Mouse (Mus musculus) retina, postnatal 7 days (tissue): ENCODE results near the gene Abhd14a.
A peak's percentile ranks its signal among the peaks of the same experiment; 100 is the strongest.
"Not testable (repeated sequence)": the region's sequence is repeated elsewhere in the genome, so short reads cannot be mapped to it uniquely, and the experiment has no call there.

Experiments used
- DNase-seq: peaks from one replicate; pipeline ENCODE4 v3.0.0-alpha.2; 2012; ENCODE audit warnings: low read depth, low spot score

Gene Abhd14a

GRCm38 (mm10) chr9:106447348-106447747 lies at the start of gene Abhd14a, which contains the start of gene Abhd14b:
Gene Abhd14a, minus strand, starts transcription at chr9:106447678.
Gene Abhd14b, plus strand, starts transcription at chr9:106447459.
- peak; percentile 73 for DNase-seq

DNA sequence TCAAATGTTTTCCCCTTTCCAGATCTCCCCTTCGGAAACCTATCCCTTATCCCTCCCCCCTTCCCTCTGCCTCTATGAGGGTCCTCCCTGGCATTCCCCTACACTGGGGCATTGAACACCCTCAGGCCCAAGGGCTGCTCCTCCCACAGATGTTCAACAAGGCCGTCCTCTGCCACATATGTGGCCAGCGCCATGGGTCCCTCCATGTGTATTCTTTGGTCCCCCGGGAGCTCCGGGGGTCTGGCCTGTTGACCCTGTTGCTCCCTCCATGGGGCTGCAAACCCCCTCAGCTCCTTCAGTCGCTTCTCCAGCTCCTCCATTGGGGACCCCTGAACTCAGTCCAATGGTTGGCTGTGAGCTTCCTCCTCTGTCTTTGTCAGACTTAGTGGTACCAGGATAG lies 40.1 kb upstream of the Abhd14a start:
- not testable (repeated sequence) for DNase-seq

DNA sequence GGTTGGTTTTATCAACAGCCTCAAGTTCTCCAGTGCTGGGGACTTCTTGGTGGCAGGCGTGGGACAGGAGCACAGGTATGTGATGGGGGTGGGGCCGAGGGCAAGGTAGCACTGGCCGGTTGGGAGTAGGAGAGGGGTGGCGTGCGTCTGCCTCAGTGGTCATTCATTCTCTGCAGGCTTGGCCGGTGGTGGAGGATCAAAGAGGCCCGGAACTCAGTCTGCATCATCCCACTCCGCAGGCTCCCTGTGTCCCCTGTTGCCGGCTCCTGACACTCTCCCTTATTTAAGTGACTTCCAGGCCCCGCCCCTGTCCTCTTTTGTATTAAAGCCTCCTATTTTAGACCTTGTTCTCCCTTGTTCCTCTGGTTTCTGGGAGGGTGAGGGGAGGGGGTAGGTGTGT lies 37.6 kb upstream of the Abhd14a start:
- no peak for DNase-seq

DNA sequence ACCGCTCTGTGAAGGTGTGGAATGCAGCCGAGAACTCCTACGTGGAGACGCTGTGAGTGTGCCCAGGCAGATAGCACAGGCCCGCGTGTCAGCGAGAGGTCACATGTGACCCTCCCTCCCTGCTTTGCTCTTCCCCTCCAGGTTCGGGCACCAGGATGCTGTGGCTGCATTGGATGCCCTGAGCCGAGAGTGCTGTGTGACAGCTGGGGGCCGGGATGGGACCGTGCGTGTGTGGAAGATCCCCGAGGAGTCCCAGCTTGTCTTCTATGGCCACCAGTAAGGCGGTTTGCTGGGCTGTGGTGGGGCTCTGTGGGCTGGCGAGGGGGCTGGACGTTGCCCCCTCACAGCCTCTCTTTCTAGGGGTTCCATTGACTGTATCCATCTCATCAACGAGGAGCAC lies 36.1 kb upstream of the Abhd14a start:
- no peak for DNase-seq

DNA sequence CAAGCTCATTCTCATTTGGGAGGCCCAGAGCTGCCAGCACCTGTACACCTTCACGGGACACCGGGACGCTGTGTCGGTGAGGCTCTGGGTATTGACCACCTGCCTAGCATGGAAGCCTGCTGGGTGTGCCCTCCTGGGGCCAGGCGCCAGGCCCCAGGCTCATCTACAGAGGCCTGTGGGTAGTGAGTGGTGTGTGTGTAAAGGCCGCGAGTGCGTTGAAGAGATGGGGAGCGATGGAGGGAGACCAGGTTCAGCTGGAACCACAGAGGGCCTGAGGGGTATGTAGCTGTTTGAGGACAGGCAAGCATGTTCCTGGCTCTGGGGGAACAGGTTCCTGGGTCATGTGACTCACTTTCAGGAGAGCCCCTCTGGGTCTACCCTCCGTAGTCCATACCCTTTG lies 35.7 kb upstream of the Abhd14a start:
- no peak for DNase-seq

- no peak for DNase-seq
These were observed 35.2 kb upstream of the Abhd14a start for GRCm38 (mm10) chr9:106482578-106483115.

- no peak for DNase-seq
These were observed 34.2 kb upstream of the Abhd14a start for GRCm38 (mm10) chr9:106481676-106482075.

GRCm38 (mm10) chr9:106481075-106481474 lies 33.6 kb upstream of the Abhd14a start:
- DNase-seq = no peak

DNA sequence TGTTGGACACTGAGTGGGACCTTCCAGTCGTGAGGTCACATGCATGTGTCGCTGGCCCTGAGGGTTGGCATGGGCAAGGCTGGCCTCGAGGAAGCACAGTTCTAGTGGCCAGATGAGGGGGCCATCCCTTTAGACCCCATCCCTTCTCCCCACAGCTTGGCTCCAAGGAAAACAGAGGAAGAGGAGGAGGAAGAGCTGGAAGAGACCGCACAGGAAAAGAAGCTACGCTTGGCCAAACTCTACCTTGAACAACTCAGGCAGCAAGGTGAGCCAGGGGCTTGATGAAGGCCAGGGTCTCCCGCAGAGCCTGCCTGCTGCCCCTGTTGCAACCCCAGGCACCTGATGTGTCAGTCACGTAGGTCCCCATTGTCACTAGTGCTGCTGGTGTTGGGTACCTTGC lies 33.1 kb upstream of the Abhd14a start:
- DNase-seq = no peak

DNA sequence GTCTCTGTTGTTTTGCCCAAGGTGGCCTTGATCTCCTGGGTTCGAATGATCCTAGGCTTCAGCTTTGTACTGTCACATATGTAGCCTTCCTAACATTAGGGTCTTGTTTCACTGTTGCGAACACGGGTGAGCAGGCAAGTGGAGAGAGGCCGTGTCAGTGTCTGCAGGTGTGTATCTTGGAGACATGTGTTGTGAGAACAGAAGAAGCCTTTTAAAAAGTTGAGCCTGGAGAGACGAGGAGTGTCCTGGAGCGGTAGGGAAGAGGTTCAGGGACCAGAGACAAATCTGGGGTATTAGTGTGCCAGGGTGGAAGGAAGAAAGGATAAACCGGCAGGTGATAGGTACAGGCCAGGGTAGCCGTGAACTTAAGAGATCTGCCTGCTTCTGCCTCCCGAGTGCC lies 30.6 kb upstream of the Abhd14a start:
- no peak for DNase-seq

DNA sequence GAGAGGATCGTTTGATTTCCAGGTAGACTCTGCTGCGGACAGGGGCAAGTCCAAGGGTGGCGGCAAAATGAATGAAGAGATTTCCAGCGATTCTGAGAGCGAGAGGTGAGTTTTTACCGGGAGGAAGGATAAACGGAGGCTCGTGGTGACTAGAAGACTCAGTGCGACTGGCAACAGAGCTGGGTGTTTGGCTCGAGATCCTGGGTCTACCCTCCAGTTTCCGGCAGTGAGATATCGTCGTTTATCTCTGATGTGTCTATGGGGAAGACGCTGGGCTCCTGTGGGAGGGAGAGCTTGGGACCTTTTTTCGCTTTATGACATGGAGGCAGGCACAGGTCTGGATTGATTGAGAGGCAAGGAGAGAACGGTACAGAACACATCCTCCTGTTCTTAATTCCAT lies 30.2 kb upstream of the Abhd14a start:
- DNase-seq = no peak

GRCm38 (mm10) chr9:106476924-106477484 lies 29.5 kb upstream of the Abhd14a start, which contains the start of gene Parp3:
Gene Parp3, minus strand, starts transcription at chr9:106476949.
- DNase-seq = peak; percentile 99

DNA sequence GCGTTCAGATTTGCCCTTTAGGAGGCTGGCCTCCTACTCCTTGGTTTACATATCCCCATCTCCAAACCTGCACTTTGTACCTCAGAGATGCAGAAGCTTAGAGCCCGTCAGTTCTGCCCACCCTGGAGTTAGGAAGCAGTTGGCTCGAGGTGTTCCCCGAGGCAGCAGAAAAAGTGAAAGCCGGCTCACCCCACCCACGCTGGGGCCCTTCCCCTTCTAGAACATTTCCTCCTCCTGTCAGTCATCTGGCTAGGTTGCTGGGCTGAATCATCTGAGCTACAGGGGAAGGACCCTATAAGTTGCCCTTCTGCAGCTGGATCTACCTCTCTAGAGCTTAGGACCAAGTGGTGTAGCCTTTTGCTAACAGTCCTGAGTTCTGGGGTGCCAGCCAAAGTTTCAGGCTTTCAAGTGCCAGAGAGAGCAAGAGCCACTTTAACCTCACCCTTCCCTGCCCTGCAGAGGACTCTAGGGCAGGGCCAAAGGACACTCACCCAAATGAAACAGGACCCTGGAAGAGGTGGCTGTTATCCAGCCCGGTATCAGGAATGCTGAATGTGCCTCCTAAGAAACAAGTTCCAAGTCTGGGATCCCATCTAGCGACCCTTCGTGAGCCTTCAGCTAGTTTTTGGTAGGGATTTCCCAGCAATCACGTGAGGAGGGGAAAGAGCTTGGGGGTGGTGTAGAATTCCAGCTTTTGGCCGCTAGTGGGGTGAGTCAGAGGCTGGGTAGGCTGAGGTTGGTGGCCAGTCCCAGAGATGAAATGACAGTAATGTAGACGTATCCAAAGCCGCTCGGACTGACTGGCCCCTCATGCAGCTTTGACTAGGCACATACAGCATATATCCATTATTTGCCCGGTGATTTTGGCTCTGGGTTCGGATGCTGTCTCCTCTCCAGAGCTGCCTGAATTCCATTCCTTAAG lies 28.8 kb upstream of the Abhd14a start:
- no peak for DNase-seq

DNA sequence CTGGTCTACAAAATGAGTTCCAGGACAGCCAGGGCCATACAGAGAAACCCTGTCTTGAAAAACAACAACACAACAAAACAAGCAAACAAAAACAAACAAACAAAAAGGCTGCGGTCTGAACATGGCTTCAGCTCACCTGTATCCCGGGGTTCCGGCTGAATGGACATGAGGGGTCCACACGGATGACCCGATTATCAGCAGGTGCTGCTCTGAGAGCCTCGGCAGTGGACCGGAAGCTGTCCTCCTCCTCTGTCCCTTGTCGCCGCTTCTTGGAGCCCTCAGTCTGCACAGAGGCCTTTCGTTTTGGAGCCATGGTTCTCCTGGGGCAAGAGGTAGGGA lies 28.2 kb upstream of the Abhd14a start, which contains the start of gene Rrp9:
Rrp9 (plus strand) TSS at position 301 of the 339 bp plus-strand sequence.
- no peak for DNase-seq

DNA sequence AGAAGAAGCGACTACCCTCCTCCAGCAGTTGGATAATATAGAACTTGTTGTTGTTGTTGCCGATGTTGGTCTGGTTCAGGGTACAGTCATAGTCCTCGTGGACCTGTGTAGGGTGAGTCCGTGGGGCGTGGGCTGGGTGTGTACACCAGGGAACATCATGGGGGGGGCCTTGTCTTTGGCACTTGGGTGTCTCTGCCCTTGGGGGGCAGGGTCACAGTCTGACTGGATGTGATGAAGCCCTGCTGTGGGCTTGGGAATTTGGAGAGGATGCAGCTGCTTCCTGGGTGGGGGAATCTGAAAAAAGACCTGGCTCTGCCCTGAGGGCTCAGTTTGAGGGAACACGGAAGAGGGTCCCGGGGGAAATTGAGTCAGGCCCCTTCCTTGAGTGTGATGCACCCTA lies 27.6 kb upstream of the Abhd14a start:
- no peak for DNase-seq

DNA sequence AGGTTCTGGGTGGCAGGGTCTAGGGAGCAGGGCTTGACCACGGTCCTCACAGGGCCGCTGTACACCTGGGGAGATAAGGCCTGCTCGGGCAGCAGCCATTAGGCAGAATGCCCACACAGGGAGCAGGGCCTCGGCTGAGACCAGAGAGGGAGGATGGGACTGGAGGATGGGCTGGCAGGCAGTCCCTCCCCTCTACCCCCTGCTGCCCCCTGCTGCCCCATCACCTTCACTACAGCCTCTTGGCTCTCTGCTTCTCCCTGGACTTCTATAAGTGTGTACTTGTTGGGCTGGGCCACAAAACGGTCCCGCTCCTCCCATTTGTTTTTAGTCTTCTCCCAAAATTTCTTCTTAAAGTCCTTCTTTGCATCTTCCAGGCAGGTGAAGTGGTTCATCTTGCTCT lies 27.0 kb upstream of the Abhd14a start:
- DNase-seq = peak; percentile 57

GRCm38 (mm10) chr9:106473753-106474105 lies 26.3 kb upstream of the Abhd14a start:
- DNase-seq = no peak

DNA sequence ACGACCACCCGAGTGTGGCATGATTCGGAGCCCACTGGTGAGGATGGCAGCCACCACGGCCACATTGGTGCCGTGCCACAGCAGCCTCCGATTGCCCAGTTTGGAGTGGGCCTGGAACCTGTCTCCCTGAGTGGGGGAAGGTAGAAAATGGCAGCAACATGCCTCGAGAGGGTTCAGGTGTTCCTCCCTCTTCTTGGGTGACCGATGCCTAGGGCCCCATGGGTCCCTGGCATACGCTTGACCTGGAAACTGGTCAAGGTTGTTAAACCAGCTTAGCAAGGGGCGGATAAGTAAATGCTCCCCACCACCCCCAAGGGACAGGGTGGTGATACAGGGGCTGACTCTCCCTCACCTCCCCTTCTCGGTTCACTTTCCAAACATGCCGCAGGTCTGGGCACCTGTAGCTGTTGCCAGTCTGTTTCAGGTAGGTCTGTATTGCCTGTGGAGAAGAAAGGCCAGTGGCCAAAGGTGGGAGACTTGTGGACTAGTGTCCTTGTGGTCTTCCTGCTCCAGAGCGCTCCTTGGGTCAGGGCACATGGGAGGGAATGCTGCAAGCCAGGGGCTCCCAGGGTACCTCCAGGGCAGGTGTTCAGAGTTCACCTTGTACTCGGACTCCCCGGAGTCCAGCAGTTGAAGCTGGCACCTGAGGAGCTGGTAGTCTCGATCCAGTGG lies 25.7 kb upstream of the Abhd14a start:
- DNase-seq = no peak

DNA sequence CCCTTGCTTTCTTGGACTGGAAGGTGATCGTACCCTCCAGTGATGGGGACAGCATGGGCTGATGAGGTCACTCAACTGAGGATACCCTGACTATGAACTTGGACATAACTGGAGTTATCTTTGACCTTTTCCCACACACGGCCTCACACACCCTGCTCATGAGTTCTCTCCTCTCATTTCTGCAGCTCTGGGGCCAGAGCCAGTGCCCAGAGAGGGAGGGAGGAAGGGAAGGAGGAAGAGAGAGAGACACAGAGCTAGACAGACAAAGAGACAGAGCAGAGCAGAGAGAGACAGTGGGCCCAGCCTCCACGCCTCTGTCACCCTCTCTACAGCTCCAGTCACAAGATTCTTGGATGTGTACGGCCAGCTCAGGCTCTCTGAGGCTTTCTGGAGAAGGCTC lies 24.8 kb upstream of the Abhd14a start:
- DNase-seq = no peak

DNA sequence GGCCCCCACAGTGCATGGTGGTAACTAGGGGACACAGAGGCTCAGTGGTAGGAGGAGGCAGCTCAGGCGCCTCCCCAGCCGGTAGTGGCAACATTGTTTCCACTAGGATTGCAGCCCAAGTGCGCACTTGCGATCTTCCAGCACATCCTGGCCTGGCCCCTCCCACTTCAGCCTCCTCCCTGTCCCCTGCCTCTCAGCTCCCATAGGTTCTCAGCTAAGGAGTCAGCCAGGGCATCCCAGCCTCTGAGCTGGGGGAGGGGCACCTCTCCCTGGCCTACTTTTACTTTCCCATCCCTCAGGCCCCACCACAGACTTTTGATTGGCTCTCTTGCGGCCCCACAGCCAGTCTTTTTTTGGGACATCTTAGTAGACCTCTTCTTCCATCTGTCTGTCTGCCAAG lies 24.4 kb upstream of the Abhd14a start:
- no peak for DNase-seq

GRCm38 (mm10) chr9:106470991-106471750 lies 23.7 kb upstream of the Abhd14a start:
- no peak for DNase-seq

DNA sequence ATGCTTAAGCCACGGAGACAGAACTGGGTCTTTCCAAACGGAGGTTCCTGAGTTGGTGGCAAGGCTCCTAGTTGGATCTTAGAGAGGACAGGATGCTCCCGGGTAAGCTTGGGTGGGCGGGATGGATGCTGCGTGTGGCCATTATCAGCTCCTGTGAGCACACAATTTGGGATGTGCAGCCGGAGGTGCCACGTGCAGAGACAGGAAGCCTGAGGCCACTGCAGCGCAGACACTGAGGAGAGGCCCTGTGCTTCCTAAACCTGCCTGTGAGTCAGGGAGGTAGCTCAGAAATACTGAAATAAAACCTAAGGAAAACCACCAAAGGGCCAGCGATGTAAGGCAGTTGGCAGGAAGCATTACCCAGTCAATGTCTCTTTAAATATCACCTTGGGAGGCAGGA lies 22.3 kb upstream of the Abhd14a start:
- no peak for DNase-seq
